Mouse (Mus musculus): ENCODE measurements at regions not wholly inside any gene's neighbourhood (a gene's known extent, or its start where the extent isn't known, plus 50 kb on each side); places are given as distances from the start of the nearest gene placed in this dataset.

- H3K9ac ChIP-seq, result no peak overlapping the region
- no peaks in the 10 kb centered on the region for H3K27me3 ChIP-seq
- H3K27ac ChIP-seq (replicated peaks), result no peak overlapping the region
- 27% methylated on average over 3 of the region's 3 CpGs for WGBS
- H3K4me2 ChIP-seq (replicated peaks), result no peak overlapping the region
- no peak; the same call in 1 of the 2 replicates for ATAC-seq (ENCODE audit: insufficient number of reproducible peaks, low FRiP score, low TSS enrichment, low read depth)
- no peaks in the 10 kb centered on the region for H3K36me3 ChIP-seq
- H3K9me3 ChIP-seq (replicated peaks), result no peaks in the 10 kb centered on the region
- no peak overlapping the region for H3K4me3 ChIP-seq (replicated peaks)
- 0 out of 2 replicates have a peak, but pooled peaks cover 4% of the 10 kb centered on the region for H3K4me1 ChIP-seq
These were observed 368.0 kb downstream of the Sec23a start for GRCm38 (mm10) chr12:58643843-58644242.

- Histone ChIP-seq H3K9ac (no peak overlapping the region), H3K27me3 (no peaks in the 10 kb centered on the region), H3K27ac (replicated peaks) (no peak overlapping the region), H3K4me3 (replicated peaks) (no peak overlapping the region), H3K4me2 (replicated peaks) (no peak overlapping the region), H3K36me3 (no peaks in the 10 kb centered on the region), H3K9me3 (replicated peaks) (no peaks in the 10 kb centered on the region), H3K4me1 (0 out of 2 replicates have a peak, but pooled peaks cover 4% of the 10 kb centered on the region)
- WGBS, result 21% methylated on average over 1 of the region's 1 CpGs
- no peak for ATAC-seq (ENCODE audit: insufficient number of reproducible peaks, low FRiP score, low TSS enrichment, low read depth)
These were observed 370.4 kb upstream of the Clec14a start for GRCm38 (mm10) chr12:58639478-58639877.

GRCm38 (mm10) chr12:58638260-58638659, 369.2 kb upstream of the Clec14a start:
- Histone ChIP-seq H3K4me2 (replicated peaks) (no peak overlapping the region), H3K9ac (no peak overlapping the region), H3K9me3 (replicated peaks) (no peaks in the 10 kb centered on the region), H3K4me3 (replicated peaks) (no peak overlapping the region), H3K27me3 (no peaks in the 10 kb centered on the region), H3K4me1 (no peaks in the 10 kb centered on the region), H3K36me3 (no peaks in the 10 kb centered on the region), H3K27ac (replicated peaks) (no peak overlapping the region)
- whole genome bisulfite sequencing, result 72% methylated on average over 3 of the region's 3 CpGs
- ATAC-seq (ENCODE audit: insufficient number of reproducible peaks, low FRiP score, low TSS enrichment, low read depth), result no peak

GRCm38 (mm10) chr12:58632529-58632928, 363.4 kb upstream of the Clec14a start:
- Histone ChIP-seq H3K36me3 (no peaks in the 10 kb centered on the region), H3K9ac (no peak overlapping the region), H3K27me3 (peaks cover 5% of the 10 kb centered on the region; the same call in 1 of the 2 replicates), H3K4me3 (replicated peaks) (no peak overlapping the region), H3K9me3 (replicated peaks) (no peaks in the 10 kb centered on the region), H3K4me2 (replicated peaks) (no peak overlapping the region), H3K4me1 (no peaks in the 10 kb centered on the region), H3K27ac (replicated peaks) (no peak overlapping the region)
- ATAC-seq (ENCODE audit: insufficient number of reproducible peaks, low FRiP score, low TSS enrichment, low read depth), result no peak
- WGBS, result 40% methylated on average over 3 of the region's 3 CpGs

- no peaks in the 10 kb centered on the region for H3K9me3 ChIP-seq (replicated peaks)
- H3K4me3 ChIP-seq (replicated peaks), result no peak overlapping the region
- ATAC-seq (ENCODE audit: insufficient number of reproducible peaks, low FRiP score, low TSS enrichment, low read depth), result no peak
- H3K4me2 ChIP-seq (replicated peaks), result no peak overlapping the region
- 69% methylated on average over 5 of the region's 5 CpGs for WGBS
- H3K36me3 ChIP-seq, result no peaks in the 10 kb centered on the region
- H3K27ac ChIP-seq (replicated peaks), result no peak overlapping the region
- peaks cover 5% of the 10 kb centered on the region; the same call in 1 of the 2 replicates for H3K27me3 ChIP-seq
- no peaks in the 10 kb centered on the region for H3K4me1 ChIP-seq
- no peak overlapping the region for H3K9ac ChIP-seq
These were observed 359.7 kb upstream of the Clec14a start for GRCm38 (mm10) chr12:58628817-58629216.

GRCm38 (mm10) chr12:58625144-58625543, 356.1 kb upstream of the Clec14a start:
- no peak for ATAC-seq (ENCODE audit: insufficient number of reproducible peaks, low FRiP score, low TSS enrichment, low read depth)
- no peak overlapping the region for H3K4me2 ChIP-seq (replicated peaks)

GRCm38 (mm10) chr12:58619508-58620310, 350.6 kb upstream of the Clec14a start:
- H3K27ac ChIP-seq (replicated peaks), result no peak overlapping the region
- H3K4me1 ChIP-seq, result no peaks in the 10 kb centered on the region
- no peak for ATAC-seq (ENCODE audit: insufficient number of reproducible peaks, low FRiP score, low TSS enrichment, low read depth)
- no peak overlapping the region for H3K4me2 ChIP-seq (replicated peaks)
- 83% methylated on average over 7 of the region's 7 CpGs for WGBS
- H3K9ac ChIP-seq, result no peak overlapping the region
- no peaks in the 10 kb centered on the region for H3K36me3 ChIP-seq
- H3K4me3 ChIP-seq (replicated peaks), result no peak overlapping the region
- H3K27me3 ChIP-seq, result no peaks in the 10 kb centered on the region
- H3K9me3 ChIP-seq (replicated peaks), result no peaks in the 10 kb centered on the region

More at GRCm38 (mm10) chr12:58625144-58625543, 356.1 kb upstream of the Clec14a start:
- no peak overlapping the region for H3K9ac ChIP-seq
- H3K27ac ChIP-seq (replicated peaks), result no peak overlapping the region
- no peaks in the 10 kb centered on the region for H3K36me3 ChIP-seq
- no peak overlapping the region for H3K4me3 ChIP-seq (replicated peaks)
- WGBS, result 74% methylated on average over 2 of the region's 2 CpGs
- no peaks in the 10 kb centered on the region for H3K27me3 ChIP-seq
- H3K9me3 ChIP-seq (replicated peaks), result no peaks in the 10 kb centered on the region
- no peaks in the 10 kb centered on the region for H3K4me1 ChIP-seq

GRCm38 (mm10) chr12:58594781-58595180, 325.7 kb upstream of the Clec14a start:
- Histone ChIP-seq H3K27ac (replicated peaks) (no peak overlapping the region), H3K4me3 (replicated peaks) (no peak overlapping the region), H3K9ac (no peak overlapping the region), H3K4me2 (replicated peaks) (no peak overlapping the region), H3K9me3 (replicated peaks) (no peaks in the 10 kb centered on the region), H3K27me3 (no peaks in the 10 kb centered on the region), H3K36me3 (no peaks in the 10 kb centered on the region), H3K4me1 (no peaks in the 10 kb centered on the region)
- ATAC-seq (ENCODE audit: insufficient number of reproducible peaks, low FRiP score, low TSS enrichment, low read depth), result no peak
- 77% methylated on average over 9 of the region's 9 CpGs for WGBS

- Histone ChIP-seq H3K9me3 (replicated peaks) (no peaks in the 10 kb centered on the region), H3K4me3 (replicated peaks) (no peak overlapping the region), H3K36me3 (no peaks in the 10 kb centered on the region), H3K27me3 (no peaks in the 10 kb centered on the region), H3K4me2 (replicated peaks) (no peak overlapping the region), H3K27ac (replicated peaks) (no peak overlapping the region), H3K4me1 (no peaks in the 10 kb centered on the region), H3K9ac (no peak overlapping the region)
- 66% methylated on average over 3 of the region's 3 CpGs for WGBS
- no peak for ATAC-seq (ENCODE audit: insufficient number of reproducible peaks, low FRiP score, low TSS enrichment, low read depth)
These were observed 322.4 kb upstream of the Clec14a start for GRCm38 (mm10) chr12:58591480-58591829.

GRCm38 (mm10) chr12:58590547-58591479, 321.7 kb upstream of the Clec14a start:
- ATAC-seq (ENCODE audit: insufficient number of reproducible peaks, low FRiP score, low TSS enrichment, low read depth), result no peak
- Histone ChIP-seq H3K4me3 (replicated peaks) (no peak overlapping the region), H3K9ac (no peak overlapping the region), H3K27me3 (no peaks in the 10 kb centered on the region), H3K27ac (replicated peaks) (no peak overlapping the region), H3K36me3 (no peaks in the 10 kb centered on the region), H3K4me1 (no peaks in the 10 kb centered on the region), H3K4me2 (replicated peaks) (no peak overlapping the region), H3K9me3 (replicated peaks) (no peaks in the 10 kb centered on the region)
- WGBS, result 49% methylated on average over 7 of the region's 7 CpGs

GRCm38 (mm10) chr12:58581811-58582572, 312.9 kb upstream of the Clec14a start:
- Histone ChIP-seq H3K4me2 (replicated peaks) (no peak overlapping the region), H3K4me3 (replicated peaks) (no peak overlapping the region), H3K9ac (no peak overlapping the region), H3K36me3 (no peaks in the 10 kb centered on the region), H3K27ac (replicated peaks) (no peak overlapping the region), H3K9me3 (replicated peaks) (no peaks in the 10 kb centered on the region), H3K27me3 (no peaks in the 10 kb centered on the region), H3K4me1 (no peaks in the 10 kb centered on the region)
- no peak for ATAC-seq (ENCODE audit: insufficient number of reproducible peaks, low FRiP score, low TSS enrichment, low read depth)
- 74% methylated on average over 5 of the region's 5 CpGs for WGBS

All from embryonic facial prominence, embryonic 15.5 days (tissue).